23 mouse cellular contexts compared by ENCODE assay signal in the genomic region with DNA sequence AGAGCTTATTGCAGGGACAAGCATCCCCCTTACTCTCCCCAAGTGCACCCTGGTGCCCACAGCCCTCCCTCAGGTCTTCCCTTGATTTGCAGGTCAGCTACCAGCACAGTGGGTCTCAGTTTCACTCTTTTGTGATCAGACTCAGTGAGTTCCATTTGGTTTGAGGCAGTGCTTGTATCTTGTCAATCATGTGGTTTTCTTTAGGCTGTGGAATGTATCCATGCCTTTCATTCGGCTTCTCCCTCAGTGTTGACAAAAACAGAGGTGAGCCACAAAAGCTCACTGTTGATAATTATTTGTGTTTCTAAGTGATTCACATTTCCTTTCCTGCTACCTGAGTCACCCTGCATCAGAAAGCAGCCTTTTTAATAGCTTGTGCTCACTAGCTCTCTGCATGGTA.
DNase-seq lines count a peak whose midpoint lies in the region; ATAC-seq and TF ChIP-seq lines count a peak whose summit lies in the region.
"Had no signal": no experiment of that assay in that cellular context is flagged by ENCODE, and none has a peak within 500 bp of the region (broad histone marks: within the 10 kb centered on the region; RNA-seq: fewer than 3 reads in every experiment).

No protein-coding gene starts in this region.

- H3K4me3 ChIP-seq in embryonic facial prominence, embryonic 11.5 days (ENCODE audit: low read depth, low read length) = no peak overlapping the region
- H3K4me3 ChIP-seq in embryonic facial prominence, embryonic 10.5 days = no peak overlapping the region
- H3K4me3 ChIP-seq in midbrain, embryonic 16.5 days (ENCODE audit: low read depth, low read length) = no peak overlapping the region
- no peak overlapping the region for H3K4me3 ChIP-seq in midbrain, embryonic 14.5 days (replicated peaks; ENCODE audit: low read depth, low read length)
- no peak overlapping the region for H3K4me3 ChIP-seq in embryonic facial prominence, embryonic 14.5 days (ENCODE audit: low read depth, low read length)
- H3K4me3 ChIP-seq: embryonic facial prominence, embryonic 13.5 days; forebrain, embryonic 10.5 days; forebrain, embryonic 13.5 days; heart, adult 2 months; hindbrain, embryonic 12.5 days; hindbrain, embryonic 15.5 days had no signal

- POLR2A ChIA-PET in Patski (lab: Charles Lee) = no interaction called here

- intact Hi-C loops in left cerebral cortex, postnatal 10 days (cut with DNase I) = no loop called here

- H3K4me2 ChIP-seq in embryonic facial prominence, embryonic 11.5 days (ENCODE audit: low read depth, low read length) = no peak overlapping the region
- no peak overlapping the region for H3K4me2 ChIP-seq in midbrain, embryonic 16.5 days (ENCODE audit: low read length)
- H3K4me2 ChIP-seq in midbrain, embryonic 14.5 days (ENCODE audit: low read length) = no peak overlapping the region
- no peak overlapping the region for H3K4me2 ChIP-seq in embryonic facial prominence, embryonic 14.5 days (ENCODE audit: low read depth, low read length)
- H3K4me2 ChIP-seq: embryonic facial prominence, embryonic 13.5 days; forebrain, embryonic 13.5 days; heart, embryonic 11.5 days; hindbrain, embryonic 12.5 days; hindbrain, embryonic 15.5 days had no signal

- 17% methylated on average over 1 of the region's 1 CpGs for WGBS in embryonic facial prominence, embryonic 11.5 days
- WGBS in embryonic facial prominence, embryonic 10.5 days = 17% methylated on average over 1 of the region's 1 CpGs
- 30% methylated on average over 1 of the region's 1 CpGs for WGBS in midbrain, embryonic 16.5 days
- WGBS in midbrain, embryonic 14.5 days = 15% methylated on average over 1 of the region's 1 CpGs
- 29% methylated on average over 1 of the region's 1 CpGs for WGBS in embryonic facial prominence, embryonic 14.5 days

- H3K9me3 ChIP-seq in embryonic facial prominence, embryonic 11.5 days (replicated peaks; ENCODE audit: control insufficient read depth, low read length) = no peaks in the 10 kb centered on the region
- no peaks in the 10 kb centered on the region for H3K9me3 ChIP-seq in embryonic facial prominence, embryonic 10.5 days
- H3K9me3 ChIP-seq in midbrain, embryonic 16.5 days (replicated peaks; ENCODE audit: control insufficient read depth, low read length, poor library complexity, severe bottlenecking) = no peaks in the 10 kb centered on the region
- no peaks in the 10 kb centered on the region for H3K9me3 ChIP-seq in midbrain, embryonic 14.5 days (ENCODE audit: control insufficient read depth, low read length)
- no peaks in the 10 kb centered on the region for H3K9me3 ChIP-seq in embryonic facial prominence, embryonic 14.5 days (ENCODE audit: control insufficient read depth, low read length)
- H3K9me3 ChIP-seq: embryonic facial prominence, embryonic 13.5 days; forebrain, embryonic 10.5 days; forebrain, embryonic 13.5 days; hindbrain, embryonic 12.5 days; hindbrain, embryonic 15.5 days had no signal

- CTCF ChIA-PET in Patski (lab: Charles Lee) = interaction anchor here (1.0 to 1.8 kb wide), 4 partner anchors 12 to 27 kb away, joined by 3 to 4 read pairs (median 3); no protein-coding TSS in a partner anchor

- H3K4me1 ChIP-seq in embryonic facial prominence, embryonic 11.5 days (ENCODE audit: control insufficient read depth, insufficient read depth, low read length) = no peaks in the 10 kb centered on the region
- peaks cover 12% of the 10 kb centered on the region for H3K4me1 ChIP-seq in embryonic facial prominence, embryonic 10.5 days
- peaks cover 12% of the 10 kb centered on the region for H3K4me1 ChIP-seq in midbrain, embryonic 16.5 days (ENCODE audit: control insufficient read depth, insufficient read depth, low read length)
- H3K4me1 ChIP-seq in midbrain, embryonic 14.5 days (ENCODE audit: control insufficient read depth, insufficient read depth, low read length) = peaks cover 7% of the 10 kb centered on the region; the same call in 1 of the 2 replicates
- peaks cover 3% of the 10 kb centered on the region; the same call in 1 of the 2 replicates for H3K4me1 ChIP-seq in embryonic facial prominence, embryonic 14.5 days (ENCODE audit: control insufficient read depth, insufficient read depth, low read length)

- in situ Hi-C loops in Patski (cut with MboI; ENCODE audit: low pct_unique_long_range_greater_than_20kb) = no loop called here

- ATAC-seq in embryonic facial prominence, embryonic 11.5 days (replicated peaks; ENCODE audit: insufficient number of reproducible peaks, low FRiP score, low TSS enrichment, low read depth) = no peak
- 0 out of 2 replicates have a peak, but pooled peaks have one; percentile 27 for ATAC-seq in midbrain, embryonic 16.5 days
- ATAC-seq in midbrain, embryonic 14.5 days (ENCODE audit: low FRiP score, low TSS enrichment) = no peak
- ATAC-seq in Patski = peak; percentile 44
- no peak for ATAC-seq in embryonic facial prominence, embryonic 14.5 days (ENCODE audit: low read depth)
- ATAC-seq: forebrain, embryonic 13.5 days; forebrain, embryonic 16.5 days had no signal

- no peaks in the 10 kb centered on the region for H3K27me3 ChIP-seq in embryonic facial prominence, embryonic 11.5 days (ENCODE audit: control insufficient read depth, insufficient read depth, low read length)
- H3K27me3 ChIP-seq in embryonic facial prominence, embryonic 10.5 days (replicated peaks; ENCODE audit: low read depth, poor library complexity, severe bottlenecking) = no peaks in the 10 kb centered on the region
- no peaks in the 10 kb centered on the region for H3K27me3 ChIP-seq in midbrain, embryonic 16.5 days (ENCODE audit: control insufficient read depth, insufficient read depth, low read depth, low read length)
- H3K27me3 ChIP-seq in midbrain, embryonic 14.5 days (ENCODE audit: control insufficient read depth, insufficient read depth, low read length) = no peaks in the 10 kb centered on the region
- no peaks in the 10 kb centered on the region for H3K27me3 ChIP-seq in Patski
- no peaks in the 10 kb centered on the region for H3K27me3 ChIP-seq in embryonic facial prominence, embryonic 14.5 days (replicated peaks; ENCODE audit: control insufficient read depth, insufficient read depth, low read length)
- H3K27me3 ChIP-seq: embryonic facial prominence, embryonic 13.5 days; forebrain, embryonic 13.5 days; hindbrain, embryonic 12.5 days; hindbrain, embryonic 15.5 days had no signal

- no peak overlapping the region for H3K27ac ChIP-seq in embryonic facial prominence, embryonic 11.5 days (replicated peaks; ENCODE audit: low read depth, low read length)
- H3K27ac ChIP-seq in embryonic facial prominence, embryonic 10.5 days (replicated peaks) = no peak overlapping the region
- H3K27ac ChIP-seq in midbrain, embryonic 16.5 days (ENCODE audit: low read length) = no peak overlapping the region
- no peak overlapping the region for H3K27ac ChIP-seq in midbrain, embryonic 14.5 days (replicated peaks; ENCODE audit: low read depth, low read length)
- no peak overlapping the region for H3K27ac ChIP-seq in embryonic facial prominence, embryonic 14.5 days (replicated peaks; ENCODE audit: low read depth, low read length)
- H3K27ac ChIP-seq: embryonic facial prominence, embryonic 13.5 days; forebrain, embryonic 10.5 days; forebrain, embryonic 13.5 days; heart, adult 2 months; hindbrain, embryonic 12.5 days; hindbrain, embryonic 15.5 days had no signal

- no peak for TF ChIP-seq CTCF in Patski (IDR thresholded peaks at IDR 0.05)

- DNase-seq in embryonic facial prominence, embryonic 11.5 days (ENCODE audit: low spot score) = peak; percentile 19
- no peak for DNase-seq in embryonic facial prominence, embryonic 10.5 days (ENCODE audit: low spot score)
- DNase-seq in midbrain, embryonic 14.5 days = no peak
- DNase-seq in Patski (ENCODE audit: low read depth, low spot score) = no peak
- peak; percentile 27 for DNase-seq in embryonic facial prominence, embryonic 14.5 days (ENCODE audit: low spot score)
- DNase-seq in layer of hippocampus, adult 18-20 months (ENCODE audit: low spot score in 2 of 2) = no peak
- no peak for DNase-seq in left cerebral cortex, postnatal 10 days (ENCODE audit: extremely low spot score in 1 of 2, low spot score in 2 of 2)
- DNase-seq: adrenal gland, postnatal 10 days; adrenal gland, postnatal 36 days; cerebellum, adult 18-20 months; cerebellum, adult 9-10 months; cerebellum, postnatal 14 days; gastrocnemius, postnatal 10 days; gastrocnemius, postnatal 36 days; heart, adult 2 months had no signal

- H3K36me3 ChIP-seq in embryonic facial prominence, embryonic 11.5 days (replicated peaks; ENCODE audit: control insufficient read depth, insufficient read depth, low read depth, low read length) = no peaks in the 10 kb centered on the region
- H3K36me3 ChIP-seq in embryonic facial prominence, embryonic 10.5 days (replicated peaks) = no peaks in the 10 kb centered on the region
- no peaks in the 10 kb centered on the region for H3K36me3 ChIP-seq in midbrain, embryonic 16.5 days (ENCODE audit: control insufficient read depth, insufficient read depth, low read length)
- H3K36me3 ChIP-seq in midbrain, embryonic 14.5 days (ENCODE audit: control insufficient read depth, insufficient read depth, low read length) = no peaks in the 10 kb centered on the region
- H3K36me3 ChIP-seq in embryonic facial prominence, embryonic 14.5 days (ENCODE audit: control insufficient read depth, insufficient read depth, low read length) = no peaks in the 10 kb centered on the region
- H3K36me3 ChIP-seq: embryonic facial prominence, embryonic 13.5 days; forebrain, embryonic 10.5 days; hindbrain, embryonic 12.5 days; hindbrain, embryonic 15.5 days had no signal

- no peak overlapping the region for H3K9ac ChIP-seq in embryonic facial prominence, embryonic 11.5 days (replicated peaks; ENCODE audit: low read length)
- no peak overlapping the region for H3K9ac ChIP-seq in midbrain, embryonic 16.5 days (ENCODE audit: low read depth, low read length)
- no peak overlapping the region for H3K9ac ChIP-seq in midbrain, embryonic 14.5 days (replicated peaks; ENCODE audit: low read length)
- H3K9ac ChIP-seq in embryonic facial prominence, embryonic 14.5 days (ENCODE audit: low read depth, low read length) = no peak overlapping the region
- H3K9ac ChIP-seq: embryonic facial prominence, embryonic 13.5 days; forebrain, embryonic 13.5 days; hindbrain, embryonic 12.5 days; hindbrain, embryonic 15.5 days had no signal

Comparison
In these comparisons a context has a peak if more than half of its experiments do, and no peak if none do; other contexts are left out.
1. ATAC-seq: peak in midbrain, embryonic 16.5 days (single experiment) and Patski (single experiment); none in embryonic facial prominence, embryonic 11.5 days (single experiment), midbrain, embryonic 14.5 days (single experiment) and embryonic facial prominence, embryonic 14.5 days (single experiment).
2. DNase-seq: peak in embryonic facial prominence, embryonic 11.5 days (single experiment) and embryonic facial prominence, embryonic 14.5 days (single experiment); none in embryonic facial prominence, embryonic 10.5 days (single experiment), midbrain, embryonic 14.5 days (single experiment), Patski (single experiment), layer of hippocampus, adult 18-20 months (0 of 2) and left cerebral cortex, postnatal 10 days (0 of 2).